Mouse (Mus musculus) hindbrain, postnatal 0 days (tissue): ENCODE data around the gene Ninl. TPM values are rescaled to one million over a fixed set of nuclear protein-coding genes. Genes with fewer than 3 reads are reported as not detected.

Source experiments
- ATAC-seq: fragments of 200-750 bp; cut with Nextera tagmentation; 2 replicates; pipeline ENCODE4 v1.8.0; 2017; ENCODE audit warnings: mild to moderate bottlenecking, moderate TSS enrichment, moderate library complexity
- DNase-seq: peaks from one replicate; pipeline ENCODE4 v3.0.0-alpha.2; 2015; ENCODE audit warnings: low spot score
- H3K27ac ChIP-seq: fragments of 300-500 bp; sonication (generic); 2 replicates; pipeline ENCODE4 v1.5.1; 2014; ENCODE audit warnings: mild to moderate bottlenecking
- H3K27me3 ChIP-seq: fragments of 300-500 bp; sonication (generic); 2 replicates; pipeline ENCODE4 v1.6.1; 2014; ENCODE audit warnings: low read length, mixed read lengths; ENCODE audit not compliant: insufficient read depth
- H3K36me3 ChIP-seq: fragments of 300-500 bp; sonication (generic); 2 replicates; pipeline ENCODE4 v1.6.1; 2014; ENCODE audit warnings: low read length, mixed read lengths; ENCODE audit not compliant: insufficient read depth
- H3K4me1 ChIP-seq: fragments of 300-500 bp; sonication (generic); 2 replicates; pipeline ENCODE4 v1.6.1; 2014; ENCODE audit warnings: antibody characterized with exemption, low read length, mixed read lengths; ENCODE audit not compliant: insufficient read depth
- H3K4me2 ChIP-seq: fragments of 300-500 bp; sonication (generic); 2 replicates; pipeline ENCODE4 v1.6.1; 2014; ENCODE audit warnings: low read depth, mild to moderate bottlenecking, low read length, moderate library complexity, mixed read lengths
- H3K4me3 ChIP-seq: fragments of 300-500 bp; sonication (generic); 2 replicates; pipeline ENCODE4 v1.5.1; 2014; ENCODE audit warnings: low read length
- H3K9ac ChIP-seq: fragments of 300-500 bp; sonication (generic); replicated peaks from 2 replicates; pipeline ENCODE4 v1.6.1; 2014; ENCODE audit warnings: mild to moderate bottlenecking, low read length, moderate library complexity, mixed read lengths
- H3K9me3 ChIP-seq: fragments of 300-500 bp; sonication (generic); 2 replicates; pipeline ENCODE4 v1.6.1; 2016; ENCODE audit warnings: low read length, mixed read lengths
- CTCF ChIP-seq: IDR thresholded peaks from 2 replicates; pipeline ENCODE4 v1.5.1; 2016; ENCODE audit warnings: antibody characterized with exemption, control low read depth, low read depth
- WGBS: fragments of 180-500 bp; shearing (Covaris S2); extraction: QIAGEN DNeasy Blood & Tissue Kit; methylation state at CpG from one replicate; pipeline ENCODE4 v1.1.7; 2014; 5-methylcytosine and 5-hydroxymethylcytosine counted together
- polyA plus RNA-seq: library from polyadenylated mRNA; unstranded; fragments of >200 nt; fragmentation: Nextera tagmentation; extraction: Ambion mirVana; gene quantifications from 2 replicates; pipeline ENCODE4 v1.2.1, GENCODE M21; 2015
- total RNA-seq: library from RNA; depleted of rRNA; stranded (reverse); fragments of >200 nt; gene quantifications from 2 replicates; pipeline ENCODE4 v1.2.3, GENCODE M21; 2014; rRNA removed

The Ninl gene
- total and polyA plus RNA-seq, 2 experiments from 2014 or later, result 2.7 to 3.1 TPM

DNA sequence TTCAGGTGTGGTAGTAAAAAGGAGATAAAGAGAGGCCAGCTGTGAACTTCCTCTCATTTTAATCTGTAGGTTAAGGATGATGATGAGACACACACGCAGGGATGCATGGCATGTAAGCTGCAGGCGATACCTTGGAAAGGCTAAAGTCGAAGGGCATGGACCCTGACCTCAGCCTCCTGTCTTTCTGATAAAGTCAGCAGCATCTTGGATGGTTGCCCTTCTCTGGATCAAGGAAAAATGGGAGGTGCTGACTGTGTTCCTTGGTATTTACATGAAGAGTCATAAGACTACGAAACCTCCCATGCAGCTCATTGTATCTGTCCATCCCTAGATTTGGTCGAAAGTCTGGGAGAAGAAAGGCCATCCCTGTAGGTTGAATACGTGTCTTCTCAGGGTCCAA is 138.8 kb downstream of the Ninl start:
- no peak overlapping the region for H3K27ac ChIP-seq
- DNase-seq (no peak), ATAC-seq (no peak)
- peaks cover 4% of the 10 kb centered on the region for H3K4me1 ChIP-seq
- no peak overlapping the region for H3K9ac ChIP-seq
- no peak overlapping the region for H3K4me2 ChIP-seq
- no peaks in the 10 kb centered on the region for H3K36me3 ChIP-seq
- WGBS, result 90% methylated on average over 6 of the region's 6 CpGs
- H3K27me3 ChIP-seq, result no peaks in the 10 kb centered on the region
- no peak for TF ChIP-seq CTCF
- H3K9me3 ChIP-seq, result no peaks in the 10 kb centered on the region
- no peak overlapping the region for H3K4me3 ChIP-seq

DNA sequence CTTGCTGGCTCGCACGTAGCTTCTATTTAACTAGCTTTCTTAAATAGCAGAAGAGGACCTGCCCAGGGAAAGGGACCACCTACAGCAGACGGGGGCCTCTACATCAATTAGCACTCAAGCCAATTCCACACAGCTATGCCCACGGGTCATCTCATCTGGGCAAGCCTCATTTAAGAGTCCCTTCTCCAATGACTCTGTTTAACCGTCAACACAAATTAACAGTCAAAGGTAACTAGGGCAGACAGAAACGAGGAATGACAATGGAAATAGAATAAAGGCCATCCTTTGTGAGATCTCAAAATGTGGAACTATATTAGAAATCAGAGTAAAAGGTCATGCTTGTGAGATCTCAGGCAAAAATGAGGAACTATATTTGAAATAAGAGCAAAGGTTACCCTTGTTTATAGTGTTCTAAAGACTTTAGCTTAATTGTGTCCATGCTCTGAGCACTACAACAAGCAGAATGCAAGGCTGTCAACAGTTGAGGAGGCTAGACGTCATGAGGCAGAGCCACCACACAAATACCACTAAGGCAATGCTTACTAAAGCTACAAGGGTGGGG is 143.4 kb downstream of the Ninl start:
- H3K36me3 ChIP-seq, result no peaks in the 10 kb centered on the region
- no peak overlapping the region for H3K4me3 ChIP-seq
- no peak overlapping the region for H3K9ac ChIP-seq
- 79% methylated on average over 7 of the region's 7 CpGs for WGBS
- DNase-seq (no peak), ATAC-seq (no peak)
- no peaks in the 10 kb centered on the region for H3K9me3 ChIP-seq
- H3K27me3 ChIP-seq, result no peaks in the 10 kb centered on the region
- H3K4me2 ChIP-seq, result no peak overlapping the region
- no peak overlapping the region for H3K27ac ChIP-seq
- no peaks in the 10 kb centered on the region for H3K4me1 ChIP-seq
- no peak for TF ChIP-seq CTCF

DNA sequence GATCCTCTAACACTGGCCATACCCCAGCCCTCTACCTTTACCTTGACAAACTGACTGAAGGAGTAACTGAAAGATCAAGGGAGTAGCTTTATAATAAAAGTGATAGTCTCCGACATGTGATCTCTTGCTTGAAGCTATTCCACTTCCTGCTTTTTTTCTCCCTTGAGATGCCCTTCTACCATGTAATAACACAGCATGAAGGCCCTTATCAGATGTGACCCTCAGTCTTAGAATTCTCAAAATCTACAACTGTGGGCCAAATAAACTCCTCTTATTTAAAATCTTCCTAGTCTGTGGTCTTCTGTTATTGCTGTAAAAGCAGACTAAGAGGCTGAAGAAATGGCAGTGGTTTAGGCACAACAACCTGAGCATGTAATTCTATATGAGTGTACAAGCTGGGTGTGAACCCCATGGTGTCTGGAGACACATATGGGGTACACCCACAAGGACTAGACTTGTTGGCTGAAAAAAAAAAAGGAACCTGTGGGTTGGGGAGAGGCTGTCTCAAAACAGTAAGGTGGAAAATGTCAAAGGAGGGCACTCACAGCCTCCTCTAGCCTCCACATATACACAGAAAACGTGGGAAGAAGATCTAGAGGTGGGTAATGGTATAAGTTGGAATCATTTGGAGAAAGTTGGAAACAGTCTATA is 144.4 kb downstream of the Ninl start:
- Histone ChIP-seq H3K27ac (no peak overlapping the region), H3K9me3 (no peaks in the 10 kb centered on the region), H3K4me1 (no peaks in the 10 kb centered on the region), H3K9ac (no peak overlapping the region), H3K27me3 (no peaks in the 10 kb centered on the region), H3K4me2 (no peak overlapping the region), H3K36me3 (no peaks in the 10 kb centered on the region), H3K4me3 (no peak overlapping the region)
- DNase-seq (no peak), ATAC-seq (no peak)
- WGBS, result 91% methylated on average over 2 of the region's 2 CpGs
- TF ChIP-seq CTCF, result no peak

DNA sequence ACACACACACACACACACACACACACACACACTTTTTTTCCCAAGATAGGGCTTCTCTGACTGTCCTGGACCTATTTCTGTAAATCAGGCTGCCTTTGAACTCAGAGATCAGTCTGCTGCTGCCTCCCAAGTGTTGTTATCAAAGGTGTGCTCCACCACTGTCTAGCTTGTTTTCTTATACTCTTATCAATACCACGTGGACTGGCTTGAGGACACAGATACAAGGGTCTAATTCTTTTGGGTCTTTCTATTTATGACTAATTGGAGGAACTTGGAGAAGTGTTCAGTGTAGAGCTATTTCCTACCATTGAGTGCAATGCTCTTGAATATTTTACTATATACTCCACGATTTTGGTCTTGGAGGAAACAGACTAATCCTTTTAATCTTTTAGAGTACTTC is 151.8 kb downstream of the Ninl start:
- no peak overlapping the region for H3K27ac ChIP-seq
- H3K9me3 ChIP-seq, result no peaks in the 10 kb centered on the region
- no peak for TF ChIP-seq CTCF
- ATAC-seq (no peak), DNase-seq (no peak)
- WGBS, result 85% methylated on average over 2 of the region's 2 CpGs
- no peak overlapping the region for H3K4me2 ChIP-seq
- H3K4me3 ChIP-seq, result no peak overlapping the region
- H3K36me3 ChIP-seq, result no peaks in the 10 kb centered on the region
- no peaks in the 10 kb centered on the region for H3K4me1 ChIP-seq
- no peak overlapping the region for H3K9ac ChIP-seq
- no peaks in the 10 kb centered on the region for H3K27me3 ChIP-seq

DNA sequence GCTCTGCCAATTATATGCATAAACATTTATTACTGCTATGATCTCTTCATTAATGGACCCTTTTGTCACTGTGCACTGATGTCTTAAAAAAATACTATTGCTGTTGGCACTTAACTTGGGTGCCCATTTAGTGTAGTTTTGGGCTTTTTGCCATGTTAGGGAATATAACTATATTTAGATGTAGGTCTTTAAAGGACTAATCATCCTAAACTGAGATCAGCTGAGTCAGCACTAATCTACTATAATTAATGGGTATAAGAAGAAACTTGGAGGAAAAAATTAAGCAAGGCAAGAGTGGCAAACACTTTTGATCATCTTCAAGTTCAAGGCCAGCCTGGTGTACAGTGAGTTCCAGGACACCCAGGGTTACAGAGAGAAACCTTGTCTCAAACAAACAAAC is 152.9 kb downstream of the Ninl start:
- no peak for TF ChIP-seq CTCF

DNA sequence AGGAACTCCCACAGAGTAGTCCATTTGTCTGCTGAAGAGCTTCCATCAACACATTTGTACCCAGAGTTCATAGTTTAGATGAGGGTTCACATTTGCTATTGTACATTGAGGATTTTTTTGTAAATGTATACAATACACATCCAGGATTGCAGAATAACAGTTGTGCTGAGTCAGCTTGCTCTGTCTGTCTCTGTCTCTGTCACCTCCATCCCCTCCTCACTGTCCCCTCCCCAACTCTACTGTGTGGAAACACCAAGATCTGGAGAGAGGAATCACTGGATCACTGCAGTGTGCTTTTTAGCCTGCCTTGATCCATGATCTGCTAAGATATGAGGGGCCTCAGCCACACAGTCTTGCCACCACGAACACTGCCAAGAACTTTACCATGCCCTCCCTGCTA is 153.4 kb downstream of the Ninl start:
- WGBS, result 87% methylated on average over 1 of the region's 1 CpGs
- no peaks in the 10 kb centered on the region for H3K9me3 ChIP-seq

More for the DNA sequence above, 152.9 kb downstream of the Ninl start:
- Histone ChIP-seq H3K27me3 (no peaks in the 10 kb centered on the region), H3K4me1 (no peaks in the 10 kb centered on the region), H3K9ac (no peak overlapping the region), H3K36me3 (no peaks in the 10 kb centered on the region), H3K9me3 (no peaks in the 10 kb centered on the region), H3K4me2 (no peak overlapping the region), H3K4me3 (no peak overlapping the region), H3K27ac (no peak overlapping the region)
- DNase-seq (no peak), ATAC-seq (no peak)

DNA sequence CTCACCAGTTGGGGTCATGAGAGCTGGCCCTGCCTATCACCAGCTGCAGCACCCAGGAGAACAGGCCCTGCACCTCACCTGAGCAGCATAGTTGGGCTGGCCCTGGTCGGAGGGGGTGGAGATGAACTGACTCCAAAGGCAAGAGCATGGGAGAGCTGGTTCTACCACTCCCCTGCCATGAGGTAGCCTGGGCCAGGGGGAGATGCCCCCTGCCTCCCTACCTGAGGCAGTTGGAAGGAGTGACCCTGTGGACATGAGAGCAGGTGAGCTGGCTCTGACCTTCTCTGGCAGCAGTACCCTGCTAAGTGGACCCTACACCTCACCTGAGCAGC is 154.4 kb downstream of the Ninl start:
- TF ChIP-seq CTCF, result no peak
- ATAC-seq (0 out of 2 replicates have a peak, but pooled peaks have one; percentile 21), DNase-seq (no peak)
- Histone ChIP-seq H3K27me3 (no peaks in the 10 kb centered on the region), H3K36me3 (no peaks in the 10 kb centered on the region), H3K4me1 (no peaks in the 10 kb centered on the region), H3K9ac (no peak overlapping the region), H3K9me3 (no peaks in the 10 kb centered on the region), H3K27ac (no peak overlapping the region), H3K4me2 (no peak overlapping the region), H3K4me3 (no peak overlapping the region)
- WGBS, result 100% methylated on average over 1 of the region's 1 CpGs

More for the DNA sequence above, 153.4 kb downstream of the Ninl start:
- TF ChIP-seq CTCF, result no peak
- H3K36me3 ChIP-seq, result no peaks in the 10 kb centered on the region
- DNase-seq (no peak), ATAC-seq (no peak)
- H3K27me3 ChIP-seq, result no peaks in the 10 kb centered on the region
- H3K4me3 ChIP-seq, result no peak overlapping the region
- no peak overlapping the region for H3K4me2 ChIP-seq
- no peaks in the 10 kb centered on the region for H3K4me1 ChIP-seq
- H3K27ac ChIP-seq, result no peak overlapping the region
- no peak overlapping the region for H3K9ac ChIP-seq

Other genes starting within 250 kb of the Ninl start
- 158 and 167 TPM in 2 replicates for gene Abhd12, start 134.6 kb downstream of the Ninl start, total RNA-seq
- 161 and 164 TPM in 2 replicates for gene Abhd12, start 134.6 kb downstream of the Ninl start, polyA plus RNA-seq
- 5.4 and 8.6 TPM in 2 replicates for gene Gins1, start 134.0 kb downstream of the Ninl start, total RNA-seq
- gene Gins1, start 134.0 kb downstream of the Ninl start, polyA plus RNA-seq, result 12.7 and 14.9 TPM in 2 replicates
- 10.2 and 11.8 TPM in 2 replicates for gene Nanp, start within 50 bp of the Ninl start, total RNA-seq
- 39.0 and 39.3 TPM in 2 replicates for gene Nanp, start within 50 bp of the Ninl start, polyA plus RNA-seq
- gene Gm14151, start 53.0 kb upstream of the Ninl start, total RNA-seq, result not detected in 2 replicates
- not detected in 2 replicates for gene Gm14151, start 53.0 kb upstream of the Ninl start, polyA plus RNA-seq
- not detected in 2 replicates for gene Gm14147, start 58.9 kb upstream of the Ninl start, total RNA-seq
- not detected in 2 replicates for gene Gm14147, start 58.9 kb upstream of the Ninl start, polyA plus RNA-seq